22 mouse cellular contexts compared by ENCODE assay signal in the genomic region with DNA sequence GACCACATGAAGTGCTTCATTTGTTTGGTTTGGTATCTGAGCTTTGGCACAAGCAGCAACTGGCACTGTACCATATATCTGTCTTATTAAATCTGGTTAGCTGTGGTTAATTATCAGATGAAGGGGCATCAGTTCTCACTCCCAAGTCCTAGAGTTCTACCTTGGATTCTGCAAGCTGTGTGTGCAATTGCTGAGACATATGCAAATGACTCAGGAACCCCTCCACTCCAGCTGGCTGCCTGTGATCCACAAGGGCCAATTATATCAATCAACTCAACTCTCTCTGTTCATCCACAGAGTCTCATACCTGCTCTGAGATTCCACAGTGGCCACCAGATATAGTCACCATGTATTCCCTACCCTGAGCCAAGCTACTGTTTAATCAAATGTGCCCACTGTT.
A peak's percentile ranks its signal among the peaks of the same experiment; 100 is the strongest.
DNase-seq lines count a peak whose midpoint lies in the region; ATAC-seq and TF ChIP-seq lines count a peak whose summit lies in the region.
"Had no signal": no experiment of that assay in that cellular context is flagged by ENCODE, and none has a peak within 500 bp of the region (broad histone marks: within the 10 kb centered on the region; RNA-seq: fewer than 3 reads in every experiment).

No protein-coding gene starts in this region.

- H3K27me3 ChIP-seq in forebrain, embryonic 14.5 days (replicated peaks; ENCODE audit: control insufficient read depth, insufficient read depth, low read length): no peaks in the 10 kb centered on the region
- H3K27me3 ChIP-seq in forebrain, embryonic 12.5 days: no peaks in the 10 kb centered on the region
- H3K27me3 ChIP-seq: hindbrain, embryonic 12.5 days; Patski had no signal

- intact Hi-C loops in left cerebral cortex, postnatal 4 days (cut with DNase I): no loop called here
- intact Hi-C loops in left cerebral cortex, postnatal 10 days (cut with DNase I): no loop called here

- no peak overlapping the region for H3K4me2 ChIP-seq in forebrain, embryonic 14.5 days (ENCODE audit: low read length)
- no peak overlapping the region for H3K4me2 ChIP-seq in forebrain, embryonic 12.5 days
- H3K4me2 ChIP-seq: heart, embryonic 13.5 days; hindbrain, embryonic 12.5 days had no signal

- DNase-seq in forebrain, embryonic 14.5 days (ENCODE audit: low spot score): peak; percentile 58
- DNase-seq in heart, adult 11 months: peak; percentile 51
- DNase-seq in heart, postnatal 4 days: no peak
- peak; percentile 13 for DNase-seq in left cerebral cortex, postnatal 4 days
- no peak for DNase-seq in left cerebral cortex, postnatal 10 days (ENCODE audit: extremely low spot score in 1 of 2, low spot score in 2 of 2)
- DNase-seq in brain, embryonic 14.5 days (ENCODE audit: low read depth): peak; percentile 73
- DNase-seq in testis, postnatal 10 days (ENCODE audit: low spot score): no peak
- DNase-seq: adrenal gland, postnatal 36 days; cerebellum, adult 11-12 months; cerebellum, adult 8-10 months; gastrocnemius, postnatal 25 days; heart, adult 2 months; heart, postnatal 14 days; kidney, adult 18-20 months had no signal

- no peak for TF ChIP-seq CTCF in brain, embryonic 14.5 days (IDR thresholded peaks at IDR 0.05; ENCODE audit: borderline replicate concordance, extremely low read depth, insufficient read depth, insufficient read length)

- H3K4me1 ChIP-seq in forebrain, embryonic 14.5 days (ENCODE audit: control insufficient read depth, insufficient read depth, low read length): 0 out of 2 replicates have a peak, but pooled peaks cover 5% of the 10 kb centered on the region
- H3K4me1 ChIP-seq in forebrain, embryonic 12.5 days: no peaks in the 10 kb centered on the region
- H3K4me1 ChIP-seq: heart, embryonic 10.5 days; heart, embryonic 13.5 days; hindbrain, embryonic 12.5 days had no signal

- TF ChIP-seq POLR2A in brain, embryonic 14.5 days (IDR thresholded peaks at IDR 0.05; ENCODE audit: borderline replicate concordance, extremely low read depth, insufficient read depth, insufficient read length, poor library complexity, severe bottlenecking): no peak

- H3K27ac ChIP-seq in forebrain, embryonic 14.5 days (ENCODE audit: low read depth, low read length): no peak overlapping the region
- no peak overlapping the region for H3K27ac ChIP-seq in forebrain, embryonic 12.5 days
- H3K27ac ChIP-seq: heart, adult 2 months; heart, embryonic 10.5 days; heart, embryonic 13.5 days; hindbrain, embryonic 12.5 days had no signal

- H3K9ac ChIP-seq in forebrain, embryonic 14.5 days (ENCODE audit: low read length): no peak overlapping the region
- no peak overlapping the region for H3K9ac ChIP-seq in forebrain, embryonic 12.5 days
- H3K9ac ChIP-seq: heart, embryonic 13.5 days; hindbrain, embryonic 12.5 days had no signal

- ATAC-seq in forebrain, embryonic 14.5 days: peak; percentile 44; the same call in 1 of the 2 replicates
- no peak for ATAC-seq in forebrain, embryonic 12.5 days (ENCODE audit: low FRiP score)
- ATAC-seq: hindbrain, embryonic 16.5 days; inflammation-experienced regulatory T-cells, adult 6 months; intestine, embryonic 16.5 days; Patski had no signal

- no peaks in the 10 kb centered on the region for H3K36me3 ChIP-seq in forebrain, embryonic 14.5 days (ENCODE audit: control insufficient read depth, insufficient read depth, low read length)
- H3K36me3 ChIP-seq in forebrain, embryonic 12.5 days (replicated peaks): no peaks in the 10 kb centered on the region
- H3K36me3 ChIP-seq: heart, embryonic 10.5 days; heart, embryonic 13.5 days; hindbrain, embryonic 12.5 days had no signal

- no peak overlapping the region for H3K4me3 ChIP-seq in forebrain, embryonic 14.5 days (ENCODE audit: low read depth, low read length)
- no peak overlapping the region for H3K4me3 ChIP-seq in forebrain, embryonic 12.5 days (replicated peaks)
- H3K4me3 ChIP-seq: heart, adult 2 months; heart, embryonic 10.5 days; heart, embryonic 13.5 days; hindbrain, embryonic 12.5 days had no signal

- no peaks in the 10 kb centered on the region for H3K9me3 ChIP-seq in forebrain, embryonic 14.5 days (replicated peaks; ENCODE audit: control insufficient read depth, low read length)
- H3K9me3 ChIP-seq in forebrain, embryonic 12.5 days: no peaks in the 10 kb centered on the region
- H3K9me3 ChIP-seq: heart, embryonic 10.5 days; heart, embryonic 13.5 days; hindbrain, embryonic 12.5 days had no signal

Comparison
In these comparisons a context has a peak if more than half of its experiments do, and no peak if none do; other contexts are left out.
1. DNase-seq: peak in forebrain, embryonic 14.5 days (single experiment), heart, adult 11 months (single experiment), left cerebral cortex, postnatal 4 days (single experiment) and brain, embryonic 14.5 days (single experiment); none in heart, postnatal 4 days (single experiment), left cerebral cortex, postnatal 10 days (0 of 2) and testis, postnatal 10 days (single experiment).